Mouse (Mus musculus): Measurements from ENCODE around the gene Cfap97d2.

DNA sequence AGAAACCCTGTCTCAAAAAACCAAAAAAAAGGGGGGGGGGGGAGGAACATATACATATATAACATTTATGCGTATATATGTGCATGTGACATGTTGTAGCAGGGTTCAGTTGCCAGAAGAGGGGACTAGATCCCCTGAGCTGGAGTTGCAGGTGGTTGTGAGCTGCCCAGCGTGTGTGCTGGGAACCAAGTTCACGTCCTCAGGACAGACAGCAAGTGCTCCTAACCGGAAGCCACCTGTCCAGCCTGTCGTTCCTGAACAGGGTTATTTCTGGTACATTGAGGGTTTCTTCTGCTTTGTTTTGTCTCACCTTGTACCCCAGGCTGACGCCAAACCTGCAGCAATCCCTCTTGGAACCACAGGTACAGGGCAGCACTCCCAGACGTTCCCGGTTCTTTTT is 83.9 kb downstream of the Cfap97d2 start:
- TF ChIP-seq CTCF (IDR thresholded peaks at IDR 0.05; ENCODE audit: low read depth): no peak
- no peak for TF ChIP-seq EP300 (optimal IDR thresholded peaks at IDR 0.05)

Measured in stomach, postnatal 0 days (tissue).